Mouse (Mus musculus): Measurements from ENCODE around the gene Kcnc4.

Kcnc4 gene

DNA sequence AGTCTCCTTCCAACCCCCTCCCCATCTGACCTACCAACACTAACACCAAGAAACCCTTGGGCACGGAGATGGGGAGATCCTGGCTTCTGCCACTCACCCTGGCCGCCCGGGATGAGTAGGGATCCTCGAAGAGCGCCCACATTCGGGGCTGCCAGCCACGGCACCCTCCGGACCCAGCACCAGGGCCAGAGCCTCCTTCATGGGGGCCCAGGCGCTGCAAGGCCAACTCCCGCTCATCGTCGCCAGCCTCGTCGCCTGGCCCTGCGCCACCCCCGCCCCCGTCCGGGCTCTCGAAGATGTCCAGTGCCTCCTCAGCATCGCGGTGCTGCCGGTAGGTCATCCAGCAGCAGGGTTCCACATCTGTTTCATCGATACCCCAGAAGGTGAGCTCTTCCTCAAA is 1.2 kb downstream of the Kcnc4 start:
- no peak for DNase-seq (ENCODE audit: low spot score in 2 of 2)

DNA sequence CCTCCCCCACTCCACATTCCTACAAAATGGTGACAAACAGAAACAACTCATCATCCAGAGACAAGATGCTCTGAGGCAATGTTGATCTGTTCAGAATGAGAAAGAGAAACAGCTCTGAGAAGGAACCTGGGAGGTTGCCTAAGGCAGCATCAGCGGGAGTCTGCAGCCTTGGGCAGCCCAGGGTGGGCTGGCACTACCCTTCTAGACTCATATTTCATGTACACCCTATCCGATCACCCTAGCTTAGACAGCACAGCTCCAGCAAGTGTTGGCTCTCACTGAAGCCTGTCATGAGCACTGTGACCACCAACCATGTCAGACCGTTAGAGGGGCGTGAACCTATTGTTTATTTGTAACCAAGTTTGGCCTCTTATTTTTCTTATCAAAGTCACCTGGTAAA is 5.1 kb downstream of the Kcnc4 start:
- no peak for DNase-seq (ENCODE audit: low spot score in 2 of 2)

DNA sequence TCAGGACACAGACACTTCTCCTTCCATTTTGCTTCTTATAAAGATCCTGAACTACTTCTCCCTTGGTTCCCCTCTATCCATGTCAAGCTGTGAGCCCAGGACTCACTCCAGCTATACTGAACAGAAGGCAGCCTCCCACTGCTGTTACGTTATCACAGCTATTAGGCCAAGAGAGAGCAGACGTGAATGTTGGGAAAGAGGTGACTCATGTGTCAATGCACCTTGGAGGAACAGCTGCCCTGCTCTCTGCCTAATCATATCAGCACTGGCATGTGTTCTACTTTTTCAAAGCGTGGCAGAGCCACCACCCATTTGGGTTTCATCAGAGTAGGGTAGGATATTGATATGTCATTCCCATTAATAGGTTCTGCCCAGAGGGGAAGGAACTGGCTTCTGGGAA is 12.5 kb downstream of the Kcnc4 start:
- no peak for DNase-seq (ENCODE audit: low spot score in 2 of 2)

DNA sequence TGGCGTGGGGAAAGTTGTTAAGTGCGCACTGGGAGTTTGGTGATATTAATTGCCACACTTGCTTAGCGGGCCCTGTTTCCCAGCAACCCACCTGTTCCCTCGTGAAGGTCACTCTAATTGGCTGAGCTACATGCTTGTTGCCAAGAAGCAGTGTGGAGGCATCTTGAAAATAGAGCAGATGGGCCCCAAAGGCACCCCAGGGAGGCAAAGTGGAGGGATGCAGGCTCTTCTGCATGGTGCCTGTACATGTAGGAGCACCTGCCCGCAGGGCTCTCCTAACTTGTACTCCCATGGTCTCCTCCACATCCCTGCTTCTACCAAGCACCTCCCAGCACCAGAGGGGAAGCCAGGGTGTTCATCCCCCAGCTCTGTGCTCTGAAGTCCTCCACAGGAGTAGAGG is 15.5 kb downstream of the Kcnc4 start:
- DNase-seq (ENCODE audit: low spot score in 2 of 2), result no peak

DNA sequence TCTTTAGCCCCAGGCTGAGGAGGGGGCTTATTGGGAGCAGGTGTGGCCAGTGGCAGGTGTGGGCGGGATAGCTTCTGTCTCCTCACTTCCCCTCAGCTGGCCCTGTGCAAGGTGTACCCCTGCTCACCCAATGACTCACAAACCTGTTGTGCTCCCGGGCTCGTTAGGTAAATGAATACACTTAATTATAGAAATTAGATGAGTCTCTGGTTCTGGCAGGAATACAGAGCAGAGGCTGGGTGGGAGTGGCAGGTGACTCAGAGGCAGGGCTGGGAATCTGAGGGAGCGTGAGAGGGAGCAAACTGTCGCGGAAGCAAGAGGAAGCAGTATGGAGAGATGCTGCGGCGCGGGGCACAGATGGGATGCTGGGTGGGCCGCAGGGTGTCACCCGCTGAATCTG is 17.2 kb downstream of the Kcnc4 start:
- DNase-seq (ENCODE audit: low spot score in 2 of 2), result no peak

DNA sequence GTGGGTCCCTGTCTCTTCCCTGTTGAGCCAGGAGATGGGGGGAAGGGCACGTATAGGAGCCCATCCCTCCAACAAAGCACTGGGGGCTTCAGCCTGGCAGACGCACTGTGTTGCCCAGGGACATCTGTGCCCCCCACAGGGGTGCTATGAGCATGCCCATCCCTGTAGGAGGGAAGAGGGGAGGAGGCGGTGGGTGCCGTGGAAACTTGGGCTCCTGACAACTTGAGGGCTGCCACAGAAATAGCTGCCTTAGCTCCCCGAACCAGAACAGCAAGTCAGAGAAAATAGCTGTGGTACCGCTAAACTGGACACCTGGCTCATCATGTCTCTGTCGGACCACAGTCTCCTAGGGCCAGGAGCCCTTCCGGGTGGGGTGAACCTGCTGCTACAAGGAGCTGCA is 18.0 kb downstream of the Kcnc4 start:
- no peak for DNase-seq (ENCODE audit: low spot score in 2 of 2)

DNA sequence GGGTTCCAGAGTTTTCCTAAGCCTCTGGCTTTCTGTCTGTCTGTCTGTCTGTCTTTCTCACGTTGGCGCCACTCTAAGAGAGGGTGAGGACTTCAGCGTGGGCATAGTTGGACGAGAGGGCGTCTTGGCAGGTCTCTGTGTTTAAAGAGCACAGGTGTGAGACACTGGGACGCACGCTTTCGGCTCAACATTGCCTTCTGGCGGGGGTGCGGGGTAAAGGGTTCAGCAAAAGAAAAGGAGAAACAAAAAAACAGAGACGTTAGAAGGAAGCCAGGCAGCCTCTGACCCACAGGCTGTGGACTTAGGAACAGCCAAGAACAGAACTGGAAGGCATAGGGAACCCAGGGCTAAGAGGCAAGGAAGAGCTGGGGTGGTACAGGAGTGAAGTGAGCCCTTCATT is 20.1 kb downstream of the Kcnc4 start:
- DNase-seq (ENCODE audit: low spot score in 2 of 2), result no peak

DNA sequence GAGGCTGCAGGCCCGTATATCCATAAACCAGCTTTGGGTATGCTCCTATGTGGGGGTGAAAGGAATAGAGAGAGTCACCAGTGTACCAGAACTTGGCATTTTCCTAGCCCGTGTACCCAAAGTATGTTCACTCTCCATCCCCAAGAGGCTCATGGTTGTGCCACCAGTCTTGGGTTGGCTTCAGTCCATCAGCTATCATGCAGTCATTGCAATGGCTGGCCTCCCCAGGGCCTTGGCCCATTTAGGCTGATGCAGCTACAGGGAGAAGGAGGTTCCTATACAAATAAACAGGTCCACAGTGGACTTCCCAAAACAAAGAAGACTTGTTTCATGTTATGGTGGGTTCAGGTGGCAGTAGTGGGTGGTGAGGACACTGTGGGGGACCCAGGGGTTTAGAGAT is 21.7 kb downstream of the Kcnc4 start:
- DNase-seq (ENCODE audit: low spot score in 2 of 2), result no peak

DNA sequence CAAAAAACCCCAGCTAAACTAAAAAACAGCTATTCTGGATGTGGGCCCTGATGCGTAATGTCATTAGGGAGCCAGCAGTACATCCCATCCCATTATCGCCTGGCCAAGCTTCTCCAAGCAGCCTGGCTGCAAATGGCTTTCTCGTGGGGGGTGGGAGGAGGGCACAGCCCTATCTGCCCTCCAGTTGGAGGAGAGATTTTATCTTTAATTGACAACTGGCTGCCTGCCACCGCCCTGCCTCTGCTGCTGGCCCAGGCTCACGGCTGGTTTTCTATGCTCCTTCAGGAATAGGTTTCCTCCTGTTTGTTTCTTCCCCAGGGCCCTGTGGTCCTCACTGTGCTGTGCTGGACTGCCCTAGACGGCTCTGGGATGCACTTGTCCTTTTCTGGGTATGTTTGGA is 22.9 kb downstream of the Kcnc4 start:
- no peak for DNase-seq (ENCODE audit: low spot score in 2 of 2)

DNA sequence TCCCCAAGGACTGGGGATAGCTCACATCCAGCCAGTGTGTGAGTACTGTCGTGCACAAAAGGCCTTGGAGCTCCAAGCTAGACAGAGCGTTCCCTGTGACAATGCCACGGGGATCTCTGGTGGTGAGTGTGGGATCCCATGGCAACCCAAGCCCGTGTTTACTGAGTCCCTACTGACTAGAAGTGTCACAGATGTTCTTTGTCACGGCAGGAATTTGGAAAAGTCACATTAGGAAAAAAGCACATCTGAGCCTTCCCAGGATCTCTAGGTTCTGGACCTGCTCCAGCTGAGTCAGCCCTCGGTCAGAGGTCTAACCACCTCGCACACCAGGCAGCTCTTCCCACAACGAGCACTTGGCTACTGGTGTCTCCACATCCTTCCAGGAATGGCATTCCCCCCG is 25.7 kb downstream of the Kcnc4 start:
- no peak for DNase-seq (ENCODE audit: low spot score in 2 of 2)

DNA sequence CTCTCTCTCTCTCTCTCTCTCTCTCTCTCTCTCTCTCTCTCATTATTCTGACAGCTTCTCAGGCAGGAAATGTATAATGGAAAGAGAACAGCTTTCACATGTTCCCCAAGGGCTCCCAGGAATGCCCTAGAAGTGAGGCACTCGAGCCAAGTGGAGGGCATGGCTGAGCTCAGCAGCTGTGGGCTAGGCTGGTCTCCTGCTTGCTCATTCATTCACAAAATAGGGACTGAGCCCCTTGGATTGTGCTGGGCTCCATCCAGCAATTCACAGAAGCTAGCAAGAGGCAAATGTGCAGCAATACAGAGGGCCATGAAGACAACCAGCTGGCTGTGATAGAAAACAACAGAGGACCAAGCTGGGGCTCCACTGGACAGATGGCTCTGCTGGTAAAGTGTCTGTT is 28.1 kb downstream of the Kcnc4 start:
- DNase-seq (ENCODE audit: low spot score in 2 of 2), result no peak

DNA sequence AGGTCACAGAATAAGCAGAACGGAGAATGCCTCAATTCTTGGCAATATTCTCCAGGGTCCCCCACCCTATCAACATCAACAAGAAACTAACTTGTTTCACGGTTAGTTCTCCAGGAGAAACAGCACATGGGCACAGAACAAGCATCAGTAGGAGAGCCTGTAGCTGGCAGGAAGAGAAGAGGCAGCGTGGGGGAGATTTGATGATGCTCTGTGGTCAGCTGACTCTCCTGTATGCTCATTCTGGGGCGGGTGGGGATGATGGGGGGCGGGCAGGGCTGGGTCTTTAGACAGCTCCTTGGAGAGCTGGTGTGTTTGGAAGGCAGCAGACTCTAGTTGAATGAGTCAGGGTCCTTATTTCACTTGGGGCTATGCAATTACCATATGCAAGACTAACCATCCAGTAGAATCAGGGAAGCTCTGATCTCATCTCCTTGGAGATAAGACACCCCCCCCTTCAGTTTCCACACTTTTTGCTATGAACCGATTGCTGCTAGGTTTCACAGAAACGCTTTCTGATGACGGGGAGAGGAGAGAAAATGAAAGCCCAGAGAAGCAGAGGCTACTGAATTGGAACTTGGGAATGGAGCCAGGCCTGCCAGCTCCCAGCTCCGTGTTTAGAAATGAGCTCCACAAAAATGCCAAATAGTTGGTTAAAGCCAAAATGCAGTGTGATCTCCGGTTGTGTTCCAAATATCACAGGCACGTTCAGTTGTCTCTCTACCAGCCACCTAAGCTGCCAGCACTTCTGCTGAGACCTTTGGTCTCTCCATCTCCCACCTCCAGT is 34.9 kb downstream of the Kcnc4 start:
- no peak for DNase-seq (ENCODE audit: low spot score in 2 of 2)

DNA sequence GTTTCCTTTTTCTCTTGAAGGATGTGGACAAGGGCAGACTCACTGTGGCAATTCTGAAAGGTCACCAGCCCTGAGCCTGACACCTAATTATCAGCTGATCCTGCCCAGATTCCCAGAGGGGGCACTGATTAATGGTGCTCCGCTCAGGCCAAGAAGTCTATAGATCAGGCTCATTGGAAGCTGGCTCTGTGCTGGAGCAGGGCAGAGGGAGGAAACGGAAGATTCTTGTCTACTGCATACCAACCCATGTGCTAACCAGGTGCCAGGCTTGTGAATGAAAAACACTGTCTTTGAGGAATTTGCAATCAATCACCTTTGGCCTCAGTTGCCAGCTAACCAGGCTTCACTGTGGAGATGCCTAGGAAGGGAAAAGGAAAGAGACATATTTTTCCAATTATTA is 39.2 kb downstream of the Kcnc4 start:
- DNase-seq (ENCODE audit: low spot score in 2 of 2), result no peak

DNA sequence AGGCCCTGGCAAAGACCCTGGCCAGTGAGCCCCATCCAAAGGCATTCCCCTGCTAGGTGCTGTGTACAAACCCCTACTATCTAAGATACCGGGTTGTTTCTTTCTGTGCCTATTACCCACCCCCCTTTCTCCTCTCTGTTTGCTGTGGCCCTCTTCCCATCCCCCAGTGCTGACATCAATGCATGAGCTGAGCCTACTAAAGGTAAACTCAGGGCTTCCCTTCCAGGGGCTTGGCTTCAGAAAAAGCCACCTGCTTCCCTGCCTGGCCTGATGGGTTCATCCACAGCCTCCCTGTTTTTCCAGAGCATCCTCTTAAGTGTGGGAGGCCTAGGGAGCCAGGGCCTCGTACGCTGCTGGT is 42.1 kb downstream of the Kcnc4 start:
- DNase-seq (ENCODE audit: low spot score in 2 of 2), result no peak

DNA sequence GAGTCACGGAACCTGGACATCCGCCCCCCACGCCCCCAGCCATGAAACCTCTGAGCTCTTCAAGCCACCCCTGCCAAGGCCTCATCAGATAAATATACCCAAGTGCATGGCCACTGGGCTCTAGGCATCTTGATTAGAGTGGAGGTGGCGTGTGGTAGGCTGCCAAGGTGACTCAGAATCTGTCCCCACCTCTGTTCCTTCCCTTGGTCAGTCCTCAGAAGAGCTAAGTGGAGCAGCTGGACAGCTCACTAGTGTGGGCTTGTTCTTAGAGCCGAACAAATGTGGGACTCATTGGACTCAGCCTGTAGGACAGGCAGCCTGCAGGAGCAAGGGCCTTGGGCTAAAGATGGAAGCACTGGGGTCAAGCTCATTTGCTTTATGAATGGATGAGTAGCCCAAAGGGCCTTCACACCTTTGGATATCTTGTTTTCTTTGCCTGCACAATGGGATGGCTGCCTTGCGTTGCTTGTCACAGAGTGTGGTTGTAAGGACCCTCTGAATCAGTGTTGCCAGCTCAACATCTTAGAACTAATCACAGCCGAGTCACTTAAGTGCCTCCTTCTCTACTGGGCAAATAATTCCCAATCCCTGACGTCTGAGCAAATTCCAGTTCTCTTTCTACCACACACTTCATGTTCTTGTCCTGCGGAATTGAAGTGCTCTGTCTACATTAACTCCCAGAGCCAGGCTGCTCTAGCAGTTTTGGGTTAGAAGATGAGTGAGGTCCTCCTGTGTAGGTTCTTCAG is 42.6 kb downstream of the Kcnc4 start:
- DNase-seq (ENCODE audit: low spot score in 2 of 2), result no peak

DNA sequence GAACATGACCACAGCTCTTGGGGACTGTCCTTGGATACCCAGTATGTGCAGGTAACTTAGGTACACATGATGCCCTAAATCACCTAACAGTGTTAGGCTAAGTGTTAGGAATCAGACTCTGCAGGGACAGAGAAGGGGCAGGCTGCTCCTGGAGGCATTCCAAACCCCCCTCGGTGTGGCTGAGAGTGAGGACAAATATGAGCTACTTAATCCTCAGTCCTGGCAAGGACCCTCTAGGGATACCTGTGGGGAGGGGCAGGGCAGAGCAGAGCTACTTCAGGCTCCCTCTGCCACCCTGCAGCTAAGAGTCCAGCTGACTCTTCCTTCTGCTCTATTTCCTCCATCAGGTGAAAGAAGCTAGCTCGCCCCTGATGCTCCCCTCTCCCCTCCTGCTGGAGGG is 46.3 kb downstream of the Kcnc4 start:
- no peak for DNase-seq (ENCODE audit: low spot score in 2 of 2)

DNA sequence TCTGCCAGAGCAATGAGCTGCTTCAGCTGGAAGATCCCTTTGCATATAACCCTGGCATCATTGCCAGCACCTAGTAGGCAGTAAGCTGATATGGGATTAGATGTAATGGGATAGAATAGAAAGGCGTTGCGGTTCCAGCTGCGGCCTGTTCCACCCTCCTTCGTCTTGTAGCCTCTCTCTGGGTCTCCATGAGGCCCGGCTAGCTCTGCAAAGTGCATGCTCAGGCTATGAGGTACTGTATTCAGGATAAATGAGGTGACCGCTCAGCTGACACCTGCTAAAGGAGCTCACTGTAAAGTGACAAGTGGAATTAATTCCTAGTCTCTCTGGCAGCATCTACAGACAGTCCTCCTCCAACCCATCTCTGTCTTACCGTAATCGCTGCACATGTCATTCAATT is 46.8 kb downstream of the Kcnc4 start:
- no peak for DNase-seq (ENCODE audit: low spot score in 2 of 2)

DNA sequence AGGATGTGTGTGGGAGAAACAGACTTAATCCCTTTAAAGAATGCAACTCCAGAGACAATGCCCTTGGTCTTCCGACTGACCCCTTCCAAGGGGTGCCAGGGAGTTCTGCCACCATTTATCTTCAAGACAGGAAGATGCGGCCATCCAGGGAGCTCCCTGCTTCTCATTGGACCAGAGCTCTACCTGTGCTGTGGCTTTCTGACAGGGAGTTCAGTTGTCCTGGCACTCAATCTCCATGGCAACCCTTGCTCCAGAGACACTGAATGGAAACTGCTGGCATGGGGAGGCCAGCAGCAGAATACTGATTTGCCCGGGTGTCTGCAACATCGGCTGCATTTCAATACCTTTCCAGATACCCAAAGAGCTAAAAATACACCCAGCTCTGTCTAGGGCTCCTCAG is 47.7 kb downstream of the Kcnc4 start:
- DNase-seq (ENCODE audit: low spot score in 2 of 2), result no peak

DNA sequence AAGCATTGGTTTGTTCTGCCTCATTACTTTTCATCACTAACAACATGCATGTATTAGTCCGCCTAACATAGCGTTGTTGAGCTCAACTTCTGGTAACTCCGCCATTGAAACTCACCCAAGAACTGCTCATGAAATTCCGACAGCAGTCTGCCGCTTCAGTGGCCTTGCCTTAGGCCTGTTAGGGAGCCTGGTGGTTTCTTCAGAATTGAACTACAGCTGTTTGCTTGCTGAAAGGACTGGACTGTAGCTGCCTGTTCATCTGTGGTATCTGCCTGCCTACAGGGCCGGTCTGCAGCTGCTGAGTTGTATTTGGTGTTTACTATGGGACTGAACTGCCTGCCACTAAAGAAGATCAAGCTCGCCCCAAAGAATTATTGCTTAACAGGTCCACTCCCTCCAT is 58.0 kb downstream of the Kcnc4 start:
- no peak for DNase-seq (ENCODE audit: low spot score in 2 of 2)

DNA sequence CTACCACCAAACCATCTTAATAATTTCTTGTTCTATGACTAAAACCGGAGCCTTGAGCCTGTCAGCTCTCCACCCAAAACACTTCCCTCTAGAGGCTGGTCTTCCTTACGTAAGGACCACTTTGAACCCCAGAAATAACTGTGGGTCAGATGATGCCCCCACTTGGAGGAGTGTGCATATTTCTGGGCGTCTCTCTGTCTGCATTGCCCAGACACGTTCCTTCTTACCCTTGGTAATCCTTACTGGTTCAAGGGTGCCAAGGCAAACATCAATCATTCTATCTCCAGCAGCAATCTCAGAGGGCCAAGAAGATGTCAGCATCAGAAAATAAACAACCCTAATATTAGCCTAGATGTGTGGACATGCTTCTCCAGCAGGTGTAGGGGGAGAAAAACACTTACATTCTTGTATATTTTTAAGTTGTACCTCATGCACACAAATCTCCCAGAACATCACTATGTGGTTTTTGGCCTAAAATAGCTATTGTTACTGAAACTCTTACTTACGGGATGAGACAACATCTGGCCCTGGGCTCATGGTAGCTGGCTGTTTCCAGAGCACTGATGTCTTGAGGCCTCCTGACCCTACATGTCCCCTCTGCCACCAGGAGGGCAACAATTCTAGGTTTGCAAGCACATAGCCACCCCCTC is 59.2 kb downstream of the Kcnc4 start:
- DNase-seq (ENCODE audit: low spot score in 2 of 2), result no peak

DNA sequence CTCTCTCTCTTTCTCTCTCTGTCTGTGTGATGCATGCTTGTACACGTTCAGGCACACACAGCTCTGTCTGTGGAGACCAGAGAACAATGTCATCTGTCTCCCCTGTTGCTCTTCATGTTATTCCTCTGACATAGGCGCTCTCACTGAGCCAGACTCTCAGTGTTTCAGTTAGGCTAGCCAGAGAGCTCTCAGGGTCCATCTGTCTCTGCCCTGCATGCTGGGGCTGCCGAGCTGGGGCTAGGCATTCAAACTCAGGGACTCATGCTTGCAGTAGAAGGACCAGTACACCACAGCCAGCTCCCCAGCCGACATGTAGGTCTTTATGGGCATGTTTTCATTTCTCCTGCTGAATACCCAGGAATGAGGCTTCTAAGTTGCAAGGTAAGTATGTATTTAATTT is 68.2 kb downstream of the Kcnc4 start:
- DNase-seq (ENCODE audit: low spot score in 2 of 2), result no peak

Measured in spleen, postnatal 36 days (tissue).